Mouse (Mus musculus): ENCODE measurements at regions not wholly inside any gene's neighbourhood (a gene's known extent, or its start where the extent isn't known, plus 50 kb on each side); places are given as distances from the start of the nearest gene placed in this dataset.

DNA sequence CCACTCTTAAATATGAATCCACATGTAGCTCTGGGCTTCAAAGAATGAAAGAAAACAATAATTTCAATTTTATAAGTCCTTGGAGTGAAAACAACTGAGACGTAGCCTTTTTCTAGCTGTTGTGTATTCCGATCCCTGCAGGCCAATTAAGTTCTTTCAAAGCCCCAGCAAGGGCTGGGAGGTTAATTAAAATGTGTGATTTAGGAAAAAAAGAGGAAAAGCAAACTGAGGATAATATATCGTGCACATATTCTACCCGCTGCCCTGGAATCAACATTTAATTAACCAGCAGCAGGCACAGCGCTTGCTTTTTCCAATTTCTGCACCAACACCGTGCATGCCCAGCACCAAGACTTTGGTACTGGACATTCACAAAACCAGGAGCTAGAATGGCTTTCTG is 167.0 kb downstream of the Nectin3 start:
- no peak for DNase-seq (ENCODE audit: low spot score)

GRCm38 (mm10) chr16:46299079-46299721 is 144.3 kb upstream of the Gm4737 start:
- no peak for DNase-seq (ENCODE audit: low spot score)

GRCm38 (mm10) chr16:46297192-46297591 is 142.3 kb upstream of the Gm4737 start:
- DNase-seq (ENCODE audit: low spot score): no peak

GRCm38 (mm10) chr16:46296412-46296811 is 141.5 kb upstream of the Gm4737 start:
- DNase-seq (ENCODE audit: low spot score): no peak

GRCm38 (mm10) chr16:46293831-46294230 is 139.0 kb upstream of the Gm4737 start:
- DNase-seq (ENCODE audit: low spot score): no peak

- DNase-seq (ENCODE audit: low spot score): no peak
These were observed 136.4 kb upstream of the Gm4737 start for GRCm38 (mm10) chr16:46291067-46291833.

DNA sequence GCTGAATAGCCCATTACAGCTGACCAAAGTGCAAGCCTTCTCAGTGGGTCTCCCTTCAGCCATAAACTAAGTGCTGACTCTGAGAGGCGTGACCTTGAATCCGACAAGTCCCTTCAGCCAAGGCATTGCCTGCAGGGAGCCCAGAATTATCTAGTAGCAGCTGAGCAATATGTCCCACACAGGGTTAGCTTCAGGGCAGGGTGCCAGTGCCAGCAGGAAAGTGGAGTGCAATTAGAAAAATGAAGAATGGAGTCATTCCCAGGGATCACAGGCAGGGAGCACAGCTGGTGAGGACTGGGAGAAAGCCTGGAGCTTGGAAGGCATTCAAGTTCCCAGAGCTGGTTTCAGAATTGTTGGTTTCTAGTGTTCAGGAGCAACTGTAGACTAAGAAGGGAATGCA is 135.3 kb upstream of the Gm4737 start:
- no peak for DNase-seq (ENCODE audit: low spot score)

DNA sequence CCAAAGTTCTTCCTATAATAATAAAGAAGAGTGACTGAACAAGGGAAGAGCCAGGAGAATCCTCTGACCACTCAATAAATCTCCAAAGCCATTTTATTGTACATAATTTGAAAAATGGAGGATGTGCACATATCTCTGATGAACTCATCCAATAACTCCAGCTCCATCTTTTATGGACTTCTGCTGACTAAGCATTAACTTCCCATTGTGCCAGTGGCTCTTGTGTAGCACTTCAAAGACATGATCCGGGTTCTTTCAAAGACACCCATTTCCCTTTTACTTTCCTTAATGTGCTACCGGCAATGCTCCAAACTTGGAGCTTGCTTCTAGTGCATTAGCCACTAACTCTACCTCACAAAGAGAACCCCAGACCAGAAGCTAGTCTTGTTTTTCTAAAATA is 112.7 kb upstream of the Gm4737 start:
- no peak for DNase-seq (ENCODE audit: low spot score)

DNA sequence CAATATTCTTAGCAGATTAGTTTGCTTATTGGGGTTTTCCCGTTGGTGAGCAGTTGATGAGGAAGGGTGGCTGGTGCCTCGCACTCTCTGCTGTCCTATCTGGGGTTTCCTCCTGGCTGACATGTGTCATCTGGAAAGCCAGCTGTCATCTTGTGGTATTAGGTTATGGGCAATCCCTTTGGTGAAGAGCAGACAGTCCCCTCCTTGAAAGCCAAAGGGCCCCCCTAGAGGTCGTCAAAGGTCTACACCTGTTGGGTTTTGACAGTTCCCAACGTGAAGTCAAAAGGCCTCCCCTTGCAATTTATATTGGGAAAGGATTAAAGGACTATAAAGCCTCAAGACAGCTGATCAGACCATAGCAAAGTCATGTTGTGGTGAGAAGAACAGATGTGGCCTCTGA is 96.8 kb upstream of the Gm4737 start:
- DNase-seq (ENCODE audit: low spot score): no peak

- DNase-seq (ENCODE audit: low spot score): no peak
These were observed 96.1 kb upstream of the Gm4737 start for GRCm38 (mm10) chr16:46250943-46251342.

- DNase-seq (ENCODE audit: low spot score): no peak
These were observed 90.7 kb upstream of the Gm4737 start for GRCm38 (mm10) chr16:46245598-46245997.

- no peak for DNase-seq (ENCODE audit: low spot score)
These were observed 73.9 kb upstream of the Gm4737 start for GRCm38 (mm10) chr16:46228744-46229143.

- DNase-seq (ENCODE audit: low spot score): no peak
These were observed 68.3 kb upstream of the Gm4737 start for GRCm38 (mm10) chr16:46223084-46223600.

DNA sequence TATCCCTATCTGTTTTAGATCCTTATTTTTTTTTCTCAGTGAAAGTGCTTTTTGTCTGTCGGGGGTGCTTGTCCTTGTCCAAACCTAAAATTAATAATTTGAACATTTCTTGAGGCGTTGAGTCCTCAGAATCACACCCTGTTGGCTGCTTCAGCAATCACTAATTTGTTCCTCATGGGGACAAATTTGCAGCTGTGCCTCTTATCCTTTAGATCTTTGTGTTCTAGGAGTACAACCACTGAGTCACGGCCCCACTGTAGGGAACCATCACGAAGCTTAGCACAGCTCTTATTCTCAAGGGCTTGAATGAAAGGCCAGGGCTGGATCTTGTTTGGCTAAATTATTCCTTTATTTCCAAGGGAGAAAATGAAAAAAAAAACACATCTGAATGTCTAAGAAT is 57.6 kb upstream of the Gm4737 start:
- peak; percentile 39 for DNase-seq (ENCODE audit: low spot score)

DNA sequence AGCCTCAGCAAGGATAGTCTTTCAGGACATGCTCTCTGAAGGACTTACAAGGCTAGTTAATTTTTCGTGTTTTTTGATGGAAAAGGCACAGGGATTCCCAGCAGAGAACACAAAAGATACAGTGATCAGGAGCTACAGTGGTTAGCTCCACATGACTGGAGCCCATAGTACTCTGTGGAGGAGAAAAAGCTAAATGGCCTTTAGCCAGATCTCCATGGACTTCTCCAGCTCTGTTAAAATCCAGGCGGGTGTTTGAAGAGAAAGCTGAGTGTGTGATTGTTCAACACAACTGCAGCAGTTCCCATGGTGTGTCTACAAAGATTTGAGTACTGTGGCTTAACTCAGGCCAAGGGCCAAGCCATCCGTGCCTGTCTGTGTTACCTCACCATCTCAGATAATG is 57.0 kb upstream of the Gm4737 start:
- DNase-seq (ENCODE audit: low spot score): no peak

- DNase-seq (ENCODE audit: low spot score): no peak
These were observed 50.2 kb upstream of the Gm4737 start for GRCm38 (mm10) chr16:46205114-46205513.

All from gastrocnemius, adult 18-20 months (tissue).